Mouse (Mus musculus): ENCODE measurements around the gene Fam19a1.
"Not testable (repeated sequence)": the region's sequence is repeated elsewhere in the genome, so short reads cannot be mapped to it uniquely, and the experiment has no call there.

Fam19a1 gene

DNA sequence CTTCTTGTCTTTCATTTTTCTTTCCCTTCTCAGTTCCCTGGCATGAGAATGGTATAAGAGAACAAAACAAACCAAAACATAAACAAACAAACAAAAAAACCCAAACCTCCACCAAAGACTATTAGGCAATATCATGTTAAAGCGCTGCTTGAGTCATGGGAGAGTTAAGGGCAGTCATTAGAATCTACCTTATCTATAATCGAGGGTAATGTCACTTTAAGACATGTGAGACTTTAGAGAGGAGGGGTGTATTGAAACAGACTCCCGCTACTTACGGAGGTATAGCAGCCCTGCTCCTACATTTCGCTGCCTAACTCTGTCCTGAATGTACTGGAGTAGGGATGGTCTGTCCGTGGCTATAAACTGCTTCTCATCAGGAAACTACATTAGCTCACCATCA lies at the start of gene Fam19a1:
Gene Fam19a1 (plus strand): TSS at position 301 of the 400 bp plus-strand sequence.
- DNase-seq (ENCODE audit: low spot score in 2 of 2): no peak

DNA sequence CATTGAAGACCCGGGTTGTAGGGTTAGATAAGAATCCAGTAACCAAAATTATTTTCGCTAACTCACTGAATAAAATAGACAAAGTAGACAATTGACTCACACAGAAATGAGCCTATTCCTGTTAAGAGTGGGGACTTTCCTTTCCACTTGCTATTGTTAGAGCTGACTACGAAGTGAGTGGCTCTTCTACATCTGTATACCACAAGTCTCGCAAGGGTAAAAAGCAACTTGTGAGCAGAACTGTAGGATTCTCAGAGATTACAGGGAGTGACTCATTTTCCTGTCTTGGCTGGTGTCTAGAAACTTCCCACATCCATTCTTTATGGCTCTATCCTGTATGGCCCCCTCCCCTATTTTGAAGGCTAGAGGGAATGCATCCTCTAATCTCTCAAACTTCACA lies 41.9 kb upstream of the Fam19a1 start:
- DNase-seq (ENCODE audit: low spot score in 2 of 2): no peak

DNA sequence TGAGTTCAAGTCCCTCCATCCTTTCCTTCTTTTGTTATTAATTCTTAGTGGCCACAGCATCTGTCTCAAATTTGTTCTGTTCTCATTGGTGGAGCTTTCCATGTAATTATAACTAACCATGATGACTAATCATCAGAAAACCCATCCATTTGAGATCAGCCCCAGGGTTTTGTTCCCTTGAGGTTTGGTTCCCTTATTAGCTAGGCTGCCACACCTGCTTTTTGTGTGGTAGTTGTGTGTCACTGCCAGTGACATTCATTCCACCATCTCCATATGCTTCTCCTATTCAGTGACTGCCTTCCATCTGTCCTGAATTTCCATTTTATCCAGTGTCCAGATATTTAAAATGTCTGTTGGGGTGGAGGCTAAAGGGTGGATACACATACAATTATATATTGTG lies 41.4 kb upstream of the Fam19a1 start:
- DNase-seq (ENCODE audit: low spot score in 2 of 2): no peak

DNA sequence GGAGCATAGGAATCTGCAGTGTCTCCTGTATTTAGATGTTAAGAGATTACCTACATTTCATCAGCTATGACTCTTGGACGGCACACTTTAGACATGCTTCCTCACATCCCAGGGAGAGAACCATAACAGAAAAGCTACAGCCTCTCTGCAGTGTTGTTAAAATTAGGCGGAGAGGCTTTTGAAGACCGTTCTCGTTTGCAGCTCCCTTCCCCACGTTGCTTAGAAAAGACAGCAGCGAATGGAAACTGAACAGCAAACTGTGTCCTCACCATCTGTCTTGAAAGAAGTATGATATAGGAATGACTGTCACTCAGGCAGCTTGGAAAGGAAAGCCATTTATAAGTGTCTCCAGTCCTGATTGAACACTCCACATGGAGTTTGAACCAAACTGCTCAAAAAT lies 23.0 kb upstream of the Fam19a1 start:
- no peak for DNase-seq (ENCODE audit: low spot score in 2 of 2)

DNA sequence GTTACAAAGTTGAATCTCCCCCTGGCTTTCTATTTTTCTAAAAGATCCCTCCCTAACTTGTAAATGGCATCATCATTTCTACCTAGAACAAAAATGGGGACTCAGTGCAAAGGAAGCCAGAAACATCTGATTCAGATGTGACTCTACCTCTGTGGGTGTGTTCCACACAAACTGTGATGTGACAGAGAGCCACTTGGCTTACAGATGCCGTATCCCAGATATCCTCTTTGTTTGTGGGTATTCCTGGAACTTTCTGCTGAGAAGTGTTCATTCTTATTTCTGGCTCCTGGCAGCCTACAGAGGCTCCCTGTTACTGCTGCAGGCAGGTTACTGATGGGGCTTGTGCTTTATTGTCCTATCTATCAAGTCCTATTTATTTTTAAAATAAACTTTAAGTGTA lies 19.2 kb upstream of the Fam19a1 start:
- DNase-seq (ENCODE audit: low spot score in 2 of 2): no peak

DNA sequence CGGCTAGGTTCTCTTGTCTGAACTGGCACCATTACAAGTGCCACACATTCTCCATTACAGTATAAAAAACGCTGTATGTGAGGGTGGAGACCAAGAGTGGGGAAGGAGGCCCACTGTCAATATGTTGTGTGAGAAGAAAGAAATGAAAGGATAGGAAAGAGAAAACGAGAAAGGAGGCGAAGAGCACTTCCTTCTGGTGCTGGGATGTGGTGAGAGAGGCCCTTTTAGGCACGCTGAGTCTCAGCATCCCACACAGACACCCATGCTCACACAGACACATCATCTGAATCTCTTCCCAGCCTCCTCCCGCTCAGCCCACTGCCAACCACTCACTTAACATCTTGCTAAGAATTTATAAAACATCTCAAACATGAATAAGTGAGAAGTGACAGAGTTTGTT lies 14.7 kb upstream of the Fam19a1 start:
- no peak for DNase-seq (ENCODE audit: low spot score in 2 of 2)

DNA sequence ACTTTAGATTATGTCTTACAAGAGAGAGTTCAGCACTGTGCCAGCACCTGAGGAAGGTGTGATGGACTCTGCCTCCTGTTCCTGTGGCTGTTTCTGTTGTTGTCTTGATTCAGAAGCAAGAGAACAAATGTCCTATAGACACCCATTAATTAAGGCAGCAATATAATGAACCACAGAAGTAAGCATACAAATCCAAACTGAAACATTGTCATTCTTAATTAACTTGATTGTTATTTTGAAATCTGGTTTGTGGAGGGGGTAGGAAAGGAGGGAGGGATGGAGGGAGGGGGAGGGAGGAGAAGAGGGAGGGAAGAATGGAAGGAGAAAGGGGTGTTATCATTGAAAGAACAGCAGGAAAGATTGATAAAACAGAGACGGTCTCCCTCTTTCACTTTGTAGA lies 1.3 kb upstream of the Fam19a1 start:
- DNase-seq (ENCODE audit: low spot score in 2 of 2): no peak

DNA sequence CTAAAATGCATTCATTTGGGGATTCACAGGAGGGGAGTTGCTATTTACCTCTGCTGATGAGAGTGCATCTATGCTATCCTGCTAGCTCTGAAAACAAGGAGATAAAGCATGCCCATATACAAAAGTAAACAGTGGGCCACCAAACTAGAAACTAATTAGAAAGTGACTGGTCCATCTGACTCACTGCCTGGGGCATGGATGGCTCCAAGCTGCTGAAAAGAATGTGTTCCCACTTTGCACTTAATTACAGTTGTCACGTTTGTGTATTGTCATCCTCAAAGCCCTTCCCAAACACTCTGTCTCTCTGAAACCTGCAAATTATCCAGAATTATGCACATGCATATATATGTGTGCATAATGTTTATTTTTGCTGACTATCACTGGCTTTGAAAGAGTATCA lies 1.2 kb downstream of the Fam19a1 start:
- no peak for DNase-seq (ENCODE audit: low spot score in 2 of 2)

DNA sequence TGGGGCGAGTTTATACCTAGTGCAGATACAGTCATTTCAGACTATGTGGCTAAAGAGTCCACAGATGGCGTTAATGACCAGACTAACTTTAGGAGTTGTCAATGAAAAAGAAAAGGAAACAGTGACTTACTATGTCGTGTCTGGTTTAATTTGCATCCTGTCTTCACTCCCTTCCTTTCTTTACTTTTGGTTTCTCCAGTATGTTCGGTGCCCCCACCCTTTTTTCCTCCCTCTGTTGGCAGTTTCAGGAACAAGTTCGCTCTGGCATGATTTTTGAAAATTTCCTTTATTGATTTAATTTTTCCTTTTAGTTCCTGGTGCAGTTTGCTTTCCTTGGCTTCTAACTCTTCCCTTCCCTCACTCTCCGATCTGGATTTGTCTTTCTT lies 3.2 kb downstream of the Fam19a1 start:
- DNase-seq (ENCODE audit: low spot score in 2 of 2): no peak

DNA sequence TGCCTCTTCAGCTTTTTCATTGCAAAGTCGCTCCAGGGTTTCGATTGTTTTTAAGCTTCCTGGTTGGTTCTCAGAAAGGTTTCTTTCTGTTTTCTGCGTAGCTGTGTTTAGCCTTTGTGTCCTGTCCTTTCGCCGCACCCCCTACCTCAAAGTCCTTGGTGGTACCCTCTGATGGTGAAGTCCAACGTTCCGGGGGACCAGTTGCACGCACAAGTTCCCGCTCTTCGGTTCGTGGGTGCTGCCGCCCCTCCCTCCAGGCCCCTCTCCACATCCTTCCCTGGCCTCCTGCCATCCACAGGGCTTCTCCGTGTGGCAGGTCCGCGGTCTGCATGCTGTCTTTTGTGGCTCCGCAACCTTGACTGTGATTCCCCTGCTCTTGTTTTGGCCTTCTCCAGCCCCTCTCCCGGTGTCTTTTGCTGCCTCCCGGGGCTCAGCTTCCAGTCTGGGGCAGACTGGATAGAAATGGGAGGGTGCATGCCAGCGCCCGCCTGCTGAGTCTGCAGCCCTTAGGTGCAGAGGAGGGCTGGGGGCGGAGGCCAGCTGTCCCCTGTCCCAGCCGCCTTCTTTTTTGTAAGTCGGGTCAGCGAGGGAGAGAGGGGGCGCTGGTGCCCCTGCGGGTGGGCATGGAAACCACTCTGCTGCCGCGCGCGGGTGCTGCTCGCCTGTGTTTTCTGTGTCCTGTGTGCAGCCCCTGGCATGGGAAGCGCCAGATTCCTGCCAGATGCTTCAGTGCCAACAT lies 3.7 kb downstream of the Fam19a1 start:
- DNase-seq (ENCODE audit: low spot score in 2 of 2): peak in 1 of 2 experiments; percentile 12

DNA sequence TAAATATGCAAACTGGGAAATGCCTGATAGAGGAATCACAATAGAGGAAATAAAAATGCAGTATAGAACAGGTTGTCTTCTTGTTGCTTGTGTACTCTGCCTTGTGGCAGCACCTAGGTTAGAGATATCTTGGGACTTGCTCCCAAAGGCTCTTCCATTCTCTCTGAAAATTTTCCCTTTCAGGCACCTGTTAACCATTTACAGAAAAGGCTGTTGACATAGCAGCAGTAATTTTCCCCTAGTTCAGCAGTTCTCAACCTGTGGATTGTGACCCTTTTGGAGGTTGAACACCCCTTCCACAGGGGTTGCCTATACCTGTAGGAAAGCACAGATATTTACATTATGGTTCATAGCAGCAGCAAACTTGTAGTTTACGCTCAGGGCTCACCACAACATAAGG lies 30.4 kb downstream of the Fam19a1 start:
- no peak for DNase-seq (ENCODE audit: low spot score in 2 of 2)

DNA sequence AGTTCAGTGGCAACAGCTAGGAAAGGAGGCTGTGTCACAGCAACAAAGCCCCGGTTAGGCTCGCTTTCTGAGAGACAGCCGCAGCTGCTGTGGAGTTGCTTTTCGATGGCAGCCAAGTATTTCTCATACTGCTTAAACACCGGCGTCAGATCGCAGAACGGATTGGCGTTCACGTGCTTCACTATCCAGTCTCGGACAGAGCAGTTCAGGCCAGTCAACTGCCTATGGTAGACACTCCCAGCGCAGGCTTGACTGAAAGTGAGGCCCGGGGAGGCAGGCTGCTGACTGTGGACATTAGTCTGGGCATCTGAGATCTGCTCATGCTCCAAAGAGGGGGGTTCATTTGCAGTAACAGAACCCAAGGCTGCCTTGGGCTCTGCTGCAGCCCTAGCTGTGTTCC lies 52.4 kb downstream of the Fam19a1 start:
- DNase-seq (ENCODE audit: low spot score in 2 of 2): no peak

DNA sequence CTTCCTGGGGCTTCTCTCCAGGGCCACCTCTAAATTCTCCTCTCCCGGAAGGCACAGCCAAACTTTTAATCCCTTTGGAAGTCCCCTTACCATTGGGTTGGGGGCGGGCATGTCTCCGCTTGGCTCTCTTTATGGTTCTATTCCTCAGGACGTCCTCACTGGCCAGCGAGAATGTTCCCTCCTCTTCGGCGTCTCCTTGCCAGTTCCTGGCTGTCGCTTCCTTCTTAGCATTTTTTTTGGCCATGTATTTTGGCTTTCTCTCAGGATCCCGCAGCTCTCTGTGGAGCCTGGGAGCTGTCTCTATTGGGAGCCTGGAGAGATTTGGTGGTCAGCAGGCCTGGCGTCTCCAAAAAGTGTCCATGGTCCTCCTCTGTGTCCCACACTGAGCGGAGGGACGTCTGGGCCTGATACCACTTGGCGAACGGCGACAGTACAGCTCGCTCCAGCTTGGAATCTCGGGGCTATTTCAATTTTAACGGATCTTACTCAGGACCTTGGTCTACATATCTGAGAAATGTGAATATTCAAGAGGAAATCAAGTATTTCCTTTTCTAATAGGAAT lies 52.9 kb downstream of the Fam19a1 start, which contains the start of gene 1700123L14Rik:
Gene 1700123L14Rik (minus strand): TSS at position 426 of the 562 bp plus-strand sequence.
- no peak for DNase-seq (ENCODE audit: low spot score in 2 of 2)

DNA sequence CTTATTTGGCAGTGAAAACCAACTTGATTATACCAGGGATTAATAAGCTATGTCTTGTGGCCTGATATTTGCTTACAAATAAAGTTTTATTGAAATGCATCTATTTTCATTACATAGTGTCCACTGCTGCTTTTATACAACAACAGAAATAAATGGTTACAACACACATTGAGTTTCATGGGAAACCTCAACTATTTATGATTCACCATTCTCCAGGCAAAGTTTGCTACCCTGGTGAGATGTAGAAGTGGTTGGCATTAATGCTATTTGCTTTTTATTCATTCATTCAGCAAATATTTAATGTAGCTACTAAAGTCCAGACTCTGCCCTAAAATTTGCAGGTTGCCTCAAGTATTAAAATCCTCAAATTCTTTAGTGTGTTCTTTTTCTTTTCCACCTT lies 54.1 kb downstream of the Fam19a1 start:
- DNase-seq (ENCODE audit: low spot score in 2 of 2): no peak

DNA sequence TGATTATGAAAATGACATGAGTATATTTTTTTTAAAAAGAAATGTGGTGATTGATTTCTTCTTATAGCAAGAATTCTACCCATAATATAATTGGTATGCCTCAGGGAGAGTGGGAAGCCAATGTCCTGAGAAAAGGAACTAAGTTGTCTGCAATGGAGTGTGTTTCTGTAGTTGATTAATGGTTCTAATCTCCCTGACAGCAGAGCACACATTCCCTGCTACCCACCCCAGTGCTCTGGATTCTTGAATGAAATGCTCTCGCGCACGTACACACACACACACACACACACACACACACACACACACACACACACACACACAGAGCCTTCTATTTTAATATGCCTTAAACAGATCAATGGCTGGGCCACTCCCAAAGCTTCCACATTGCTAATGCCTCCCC lies 60.7 kb downstream of the Fam19a1 start:
- no peak for DNase-seq (ENCODE audit: low spot score in 2 of 2)

DNA sequence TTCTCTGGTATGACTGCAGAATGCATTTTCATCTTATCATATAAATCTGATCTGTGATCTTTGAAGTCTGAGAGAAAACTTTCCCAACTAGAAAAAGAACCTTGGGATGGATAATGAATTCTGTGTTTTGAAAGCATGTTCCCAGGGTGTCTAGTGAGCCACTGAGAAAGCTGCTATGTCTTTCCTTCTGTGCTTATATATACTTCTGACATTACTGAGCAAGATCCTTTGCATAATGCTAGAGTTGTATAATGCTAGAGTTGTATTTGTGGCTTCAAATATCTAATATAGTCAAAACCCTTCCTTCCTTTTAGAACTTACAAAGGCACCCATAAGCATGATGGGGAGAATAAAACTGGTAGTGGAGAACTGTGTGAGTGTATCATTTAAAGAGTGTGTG lies 65.6 kb downstream of the Fam19a1 start:
- no peak for DNase-seq (ENCODE audit: low spot score in 2 of 2)

DNA sequence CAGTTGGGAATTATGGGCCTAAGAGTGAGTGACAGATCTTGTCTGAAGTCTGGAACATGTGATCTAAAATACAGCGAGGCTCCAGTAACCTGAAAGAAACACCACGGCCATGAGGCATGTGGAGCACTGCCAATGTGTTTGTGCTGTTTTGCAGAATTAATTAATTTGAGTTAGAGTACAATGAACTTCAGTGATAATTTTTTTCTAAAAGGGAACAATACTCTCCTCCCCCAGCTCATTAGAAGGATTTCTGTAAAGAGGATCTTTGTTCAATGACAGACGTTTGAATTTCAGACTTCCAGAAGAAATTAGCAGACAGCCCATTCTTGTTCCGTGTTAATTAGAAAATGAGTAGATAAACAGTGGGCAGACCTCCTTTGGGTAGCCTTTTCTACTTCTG lies 70.4 kb downstream of the Fam19a1 start:
- DNase-seq (ENCODE audit: low spot score in 2 of 2): no peak

DNA sequence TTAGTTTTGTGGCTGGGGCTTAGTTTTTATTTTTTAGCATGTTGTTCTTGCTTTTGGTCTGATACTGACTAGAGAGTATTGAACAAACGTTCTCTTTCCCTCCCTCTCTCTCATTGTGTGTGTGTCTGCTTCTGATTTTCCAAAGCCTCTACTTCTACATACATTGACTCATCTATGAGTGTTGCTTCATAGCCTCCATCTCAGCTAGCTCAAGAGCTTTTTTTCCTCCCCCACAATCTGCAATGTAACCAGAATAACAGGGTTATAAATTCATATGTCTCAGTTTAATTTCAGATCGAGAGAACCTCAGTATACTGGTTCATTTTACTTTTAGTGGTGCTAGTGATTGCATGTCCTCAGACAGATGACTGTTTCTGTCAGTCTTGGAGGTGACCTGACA lies 73.6 kb downstream of the Fam19a1 start:
- no peak for DNase-seq (ENCODE audit: low spot score in 2 of 2)

DNA sequence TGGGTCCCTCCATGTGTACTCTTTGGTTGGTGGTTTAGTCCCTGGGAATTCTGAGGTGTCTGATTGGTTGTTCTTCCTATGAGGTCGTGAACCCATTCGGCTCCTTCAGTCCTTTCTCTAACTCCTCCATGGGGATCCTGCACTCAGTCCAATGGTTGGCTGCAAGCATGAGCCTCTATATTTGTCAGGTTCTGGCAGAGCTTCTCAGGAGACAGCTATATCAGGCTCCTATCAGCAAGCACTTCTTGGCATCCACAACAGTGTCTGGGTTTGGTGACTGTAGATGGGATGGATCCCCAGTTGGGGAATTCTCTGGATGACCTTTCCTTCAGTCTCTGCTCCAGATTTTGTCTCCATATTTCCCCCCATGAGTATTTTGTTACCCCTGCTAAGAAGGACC lies 86.0 kb downstream of the Fam19a1 start:
- DNase-seq (ENCODE audit: low spot score in 2 of 2): not testable (repeated sequence)

DNA sequence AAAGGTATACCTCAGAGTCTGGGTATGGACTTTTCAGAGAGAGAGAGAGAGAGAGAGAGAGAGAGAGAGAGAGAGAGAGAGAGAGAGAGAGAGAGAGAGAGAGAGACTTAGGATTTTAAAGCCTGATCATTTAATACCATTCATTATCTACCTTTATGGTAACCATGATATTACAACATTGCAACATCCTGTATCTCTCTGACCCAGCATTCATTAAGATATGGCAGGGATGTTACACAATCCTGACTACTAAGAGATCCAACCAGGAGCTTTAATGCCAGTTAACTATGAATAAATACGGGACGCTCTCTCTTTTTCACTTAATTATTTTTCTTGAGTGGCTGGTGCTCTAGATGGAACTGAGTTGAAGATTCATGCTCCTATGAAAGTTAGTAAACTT lies 92.4 kb downstream of the Fam19a1 start:
- no peak for DNase-seq (ENCODE audit: low spot score in 2 of 2)

DNA sequence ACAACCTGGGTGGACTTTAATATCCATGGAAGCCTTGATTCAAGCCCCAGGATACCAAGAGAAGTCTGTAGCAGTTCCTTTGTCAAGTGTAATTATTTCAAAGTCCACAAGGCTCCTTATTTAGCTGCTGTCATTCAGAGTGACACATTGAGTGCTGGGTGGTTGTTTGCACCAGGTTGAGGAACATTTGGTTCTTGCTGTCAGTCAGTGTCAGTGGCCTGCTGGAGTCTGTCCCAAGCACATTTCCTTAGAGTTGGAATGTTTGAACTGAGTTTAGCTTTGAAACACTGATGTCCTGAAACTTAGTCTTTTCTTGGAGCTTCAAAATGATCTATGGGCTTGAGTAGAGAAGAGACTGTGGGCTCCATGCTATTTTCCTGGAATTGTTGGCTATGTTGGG lies 121.9 kb downstream of the Fam19a1 start:
- no peak for DNase-seq (ENCODE audit: low spot score in 2 of 2)

DNA sequence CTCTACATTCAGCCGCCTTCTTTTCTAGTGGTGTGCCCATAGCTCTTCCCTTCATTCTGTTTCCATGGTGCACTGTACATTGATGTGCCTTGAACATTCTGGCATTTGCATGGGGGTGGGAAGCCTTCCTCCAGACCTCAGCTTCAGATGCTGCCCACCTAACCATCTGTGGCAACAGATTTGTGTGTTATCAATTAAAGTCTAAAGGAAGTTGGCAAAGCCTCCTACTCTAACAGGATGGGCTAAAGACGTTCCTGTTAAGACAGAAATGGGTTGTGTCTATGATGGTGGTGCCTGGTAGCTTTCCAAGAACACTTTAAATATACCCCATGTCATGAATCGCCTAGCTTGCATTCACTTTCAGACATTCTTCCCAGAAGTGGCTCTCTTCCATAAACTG lies 131.4 kb downstream of the Fam19a1 start:
- DNase-seq (ENCODE audit: low spot score in 2 of 2): no peak

DNA sequence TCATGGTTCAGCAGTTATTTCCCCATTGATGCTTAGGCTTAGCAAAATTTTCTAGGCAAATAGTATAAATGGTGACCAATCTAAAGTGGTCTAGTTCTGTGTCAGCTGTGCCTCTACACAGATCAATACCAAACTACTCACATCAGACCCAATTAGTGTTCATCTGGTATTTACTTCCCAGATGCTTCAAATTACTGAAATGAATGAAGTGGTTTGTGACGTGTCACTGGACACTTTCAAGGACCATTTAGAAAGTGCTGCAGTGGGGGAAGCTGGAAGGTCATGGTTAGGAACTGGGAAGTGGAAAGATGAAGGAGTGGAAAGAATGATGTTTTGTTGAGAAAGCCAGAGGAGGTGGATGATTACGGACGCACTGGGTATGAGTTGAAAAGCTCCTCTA lies 139.0 kb downstream of the Fam19a1 start:
- DNase-seq (ENCODE audit: low spot score in 2 of 2): no peak

DNA sequence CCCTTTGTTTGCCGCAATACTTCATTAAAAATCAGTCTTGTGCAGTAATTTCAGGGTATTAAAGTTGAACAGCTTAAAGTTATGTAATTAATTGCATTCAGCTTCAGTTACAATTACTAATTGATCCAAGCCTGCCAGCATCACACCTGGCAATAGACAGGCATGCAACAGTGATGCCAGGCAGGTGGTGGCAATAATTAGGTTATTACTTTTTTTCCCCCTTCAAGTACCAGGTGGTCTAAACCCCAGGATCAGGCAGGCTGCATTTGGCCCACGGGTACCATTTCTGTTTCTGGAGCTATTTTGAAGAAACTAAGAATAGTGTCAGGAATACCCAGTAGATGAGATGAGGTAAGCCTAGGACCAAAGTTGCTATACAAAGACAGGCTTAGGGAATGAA lies 141.9 kb downstream of the Fam19a1 start:
- no peak for DNase-seq (ENCODE audit: low spot score in 2 of 2)
